Mouse (Mus musculus) CD8-positive naive resting alpha-beta T cell, adult 2 months (primary cell): ENCODE measurements around the gene Gm43552.
A peak's percentile ranks its signal among the peaks of the same experiment; 100 is the strongest.
"Not testable (repeated sequence)": the region's sequence is repeated elsewhere in the genome, so short reads cannot be mapped to it uniquely, and the experiment has no call there.

Experiments
- DNase-seq, 2 experiments: peaks; one replicate each; pipeline ENCODE4 v3.0.0; 2022; ENCODE audit warnings: low read depth in 2 of 2, low spot score in 2 of 2

The Gm43552 gene

GRCm38 (mm10) chr5:65492716-65493531 lies at the start of gene Gm43552:
Gene Gm43552, minus strand, starts transcription at chr5:65492833.
- DNase-seq: peak; percentile 94 to 98

- DNase-seq: no peak
Observed at GRCm38 (mm10) chr5:65541889-65542288, 49.3 kb upstream of the Gm43552 start.

DNA sequence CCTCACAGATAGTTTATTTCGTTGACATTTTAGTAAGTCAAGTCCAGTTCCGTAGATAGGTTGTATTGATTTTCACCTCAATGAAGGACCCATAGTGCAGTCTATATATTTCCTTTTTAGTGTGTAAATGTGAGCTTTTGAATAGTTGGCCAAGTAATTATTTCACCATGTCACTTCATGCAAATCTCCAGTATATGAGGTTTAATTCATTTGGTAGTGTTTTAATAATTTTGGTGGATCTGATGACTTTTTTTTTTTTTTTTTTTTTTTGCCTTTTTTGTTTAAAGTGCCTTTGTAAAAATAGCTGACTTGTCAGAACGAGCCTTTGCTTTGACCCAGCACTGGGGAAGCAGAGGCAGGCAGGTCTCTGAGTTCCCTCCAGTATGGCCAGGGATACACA lies 47.2 kb upstream of the Gm43552 start:
- no peak for DNase-seq

- no peak for DNase-seq
Observed at GRCm38 (mm10) chr5:65538829-65539228, 46.2 kb upstream of the Gm43552 start.

DNA sequence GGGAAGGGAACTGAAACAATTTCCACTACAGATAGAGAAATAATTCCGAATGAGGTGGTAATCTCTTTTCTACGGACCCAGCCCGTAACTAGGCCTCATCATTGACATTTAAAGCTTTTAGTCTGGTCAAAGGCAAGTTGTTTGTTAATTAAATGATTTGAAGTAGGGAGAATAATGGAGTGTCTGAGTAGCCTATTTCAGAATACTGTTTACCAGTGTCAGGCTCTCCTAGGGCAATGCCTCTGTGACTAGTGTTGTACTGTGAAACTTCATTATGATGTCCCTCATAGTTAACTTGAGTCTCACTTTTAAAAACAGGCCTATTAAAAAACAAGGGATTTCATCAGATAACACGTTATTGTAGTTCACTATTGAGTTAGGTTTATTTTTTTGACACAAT lies 45.5 kb upstream of the Gm43552 start:
- no peak for DNase-seq

DNA sequence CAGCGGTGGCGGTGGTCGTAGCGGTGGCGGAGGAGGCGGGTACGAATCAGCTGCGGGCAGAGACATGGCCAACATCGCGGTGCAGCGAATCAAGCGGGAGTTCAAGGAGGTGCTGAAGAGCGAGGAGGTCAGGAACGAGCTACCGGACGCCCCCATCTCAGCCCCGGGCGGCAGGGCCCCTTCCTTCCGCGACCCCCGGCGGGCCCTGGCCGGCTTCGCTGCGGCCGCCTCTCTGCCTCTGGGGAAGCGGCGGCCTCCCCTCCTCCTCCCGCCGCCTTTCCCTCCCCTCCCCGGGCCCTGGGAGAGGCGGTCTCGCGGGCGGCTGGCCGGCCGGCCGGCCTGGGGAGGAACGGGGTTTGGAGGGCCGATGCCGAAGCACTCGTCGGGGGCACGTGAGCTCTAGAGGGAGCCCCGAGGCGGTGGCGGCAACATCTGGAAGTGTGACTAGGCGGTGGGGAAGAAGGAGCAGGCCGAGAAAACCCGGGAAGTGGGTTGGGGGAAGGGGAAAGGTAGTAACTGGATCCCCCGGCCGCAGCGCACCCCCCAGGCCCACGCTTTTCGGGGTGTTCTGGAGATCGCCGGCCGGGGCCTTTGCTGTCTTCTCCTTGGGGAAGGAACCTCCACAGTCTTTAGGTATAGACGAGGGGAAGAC lies 44.9 kb upstream of the Gm43552 start:
- no peak for DNase-seq

- peak; percentile 88 to 92 for DNase-seq
Observed at GRCm38 (mm10) chr5:65536751-65537419, 44.3 kb upstream of the Gm43552 start, which contains the start of the genes Smim14 and Ube2k. Gene Smim14, minus strand, starts transcription at chr5:65537184. Gene Ube2k, plus strand, starts transcription at chr5:65537233.

- not testable (repeated sequence) for DNase-seq
Observed at GRCm38 (mm10) chr5:65536068-65536465, 43.4 kb upstream of the Gm43552 start.

- DNase-seq: peak; percentile 54 to 68
Observed at GRCm38 (mm10) chr5:65535457-65536067, 42.9 kb upstream of the Gm43552 start.

DNA sequence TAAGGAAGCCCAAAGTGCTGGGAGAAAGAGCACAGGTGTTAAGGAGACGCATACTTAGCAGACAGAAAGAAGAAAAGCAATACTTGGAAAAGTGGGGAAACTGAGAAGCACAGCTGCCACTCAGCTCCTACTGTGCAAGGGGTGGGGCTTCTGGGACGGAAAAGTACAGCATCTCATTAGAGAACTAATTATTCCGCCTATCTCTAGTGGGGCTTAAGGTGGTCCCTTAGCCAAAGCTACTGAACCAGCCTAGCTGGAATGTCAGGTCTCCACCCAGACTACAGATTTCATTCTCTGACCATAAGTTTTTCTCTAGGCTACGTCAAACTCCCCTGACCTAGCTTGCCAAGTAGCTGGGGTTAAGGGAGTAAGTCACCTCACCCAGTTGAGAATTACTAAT lies 41.9 kb upstream of the Gm43552 start:
- no peak for DNase-seq

- DNase-seq: no peak
Observed at GRCm38 (mm10) chr5:65531283-65531682, 38.6 kb upstream of the Gm43552 start.

GRCm38 (mm10) chr5:65525674-65526443 lies 33.2 kb upstream of the Gm43552 start:
- peak; percentile 13 to 44 for DNase-seq

GRCm38 (mm10) chr5:65524831-65525230 lies 32.2 kb upstream of the Gm43552 start:
- DNase-seq: no peak

GRCm38 (mm10) chr5:65521803-65522202 lies 29.2 kb upstream of the Gm43552 start:
- DNase-seq: no peak

DNA sequence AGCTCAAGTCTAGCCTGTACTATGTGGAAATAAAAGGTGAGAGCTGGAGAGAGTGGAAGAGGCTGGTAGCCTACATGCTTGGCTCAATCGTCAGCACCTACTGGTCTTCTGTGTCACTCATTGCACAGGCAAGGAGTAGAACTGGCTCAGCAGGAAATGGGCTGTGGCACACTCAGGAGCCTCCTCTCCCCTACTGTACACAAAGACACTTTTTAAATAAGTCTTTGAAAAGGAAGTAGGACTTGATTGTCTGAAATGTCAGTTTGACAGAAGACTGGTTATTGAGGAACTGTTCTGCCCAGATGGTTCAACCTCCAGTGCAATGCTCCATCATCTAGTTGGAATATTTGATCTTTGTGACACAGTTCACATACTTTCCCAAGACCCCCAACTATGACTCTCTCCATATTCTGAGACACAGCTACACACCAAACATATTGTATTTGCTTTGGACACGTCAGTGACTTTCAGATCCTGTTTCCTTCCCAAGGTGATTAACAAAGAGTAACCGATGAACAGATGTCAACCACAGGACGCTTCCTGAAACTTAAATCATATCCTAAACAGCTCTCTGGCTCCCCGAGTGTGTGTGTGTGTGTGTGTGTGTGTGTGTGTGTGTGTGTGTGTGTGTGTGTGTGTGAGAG lies 22.1 kb upstream of the Gm43552 start:
- peak in 1 of 2 experiments; percentile 32 for DNase-seq

GRCm38 (mm10) chr5:65513506-65513905 lies 20.9 kb upstream of the Gm43552 start:
- no peak for DNase-seq

GRCm38 (mm10) chr5:65508395-65508794 lies 15.8 kb upstream of the Gm43552 start:
- DNase-seq: no peak

- DNase-seq: no peak
Observed at GRCm38 (mm10) chr5:65505786-65506185, 13.2 kb upstream of the Gm43552 start.

- no peak for DNase-seq
Observed at GRCm38 (mm10) chr5:65501407-65501806, 8.8 kb upstream of the Gm43552 start.

GRCm38 (mm10) chr5:65500231-65500630 lies 7.6 kb upstream of the Gm43552 start:
- DNase-seq: peak; percentile 15 to 51
